Mouse (Mus musculus) stomach, embryonic 16.5 days (tissue): ENCODE data around the gene Igf1r. TPM values are rescaled to one million over a fixed set of nuclear protein-coding genes. Genes with fewer than 3 reads are reported as not detected.
A peak's percentile ranks its signal among the peaks of the same experiment; 100 is the strongest.

ENCODE experiments used
- ATAC-seq: fragments of 200-750 bp; cut with Nextera tagmentation; 2 replicates; pipeline ENCODE4 v1.8.0; 2017; ENCODE audit warnings: moderate number of reproducible peaks, moderate TSS enrichment; ENCODE audit not compliant: insufficient read depth, low FRiP score
- H3K27ac ChIP-seq: fragments of 300-500 bp; sonication (generic); 2 replicates; pipeline ENCODE4 v1.5.1; 2014; ENCODE audit warnings: low read length
- H3K27me3 ChIP-seq: fragments of 300-500 bp; sonication (generic); 2 replicates; pipeline ENCODE4 v1.6.1; 2014; ENCODE audit warnings: low read length, control low read depth, mixed read lengths; ENCODE audit not compliant: control insufficient read depth, insufficient read depth
- H3K36me3 ChIP-seq: fragments of 300-500 bp; sonication (generic); 2 replicates; pipeline ENCODE4 v1.6.1; 2014; ENCODE audit warnings: low read length; ENCODE audit not compliant: control insufficient read depth, insufficient read depth
- H3K4me1 ChIP-seq: fragments of 300-500 bp; sonication (generic); 2 replicates; pipeline ENCODE4 v1.6.1; 2014; ENCODE audit warnings: low read length, control low read depth, mixed read lengths; ENCODE audit not compliant: control insufficient read depth, insufficient read depth
- H3K4me2 ChIP-seq: fragments of 300-500 bp; sonication (generic); 2 replicates; pipeline ENCODE4 v1.6.1; 2014; ENCODE audit warnings: low read depth, low read length, mixed read lengths
- H3K4me3 ChIP-seq: fragments of 300-500 bp; sonication (generic); replicated peaks from 2 replicates; pipeline ENCODE4 v1.5.1; 2014; ENCODE audit warnings: mild to moderate bottlenecking, low read length
- H3K9ac ChIP-seq: fragments of 300-500 bp; sonication (generic); 2 replicates; pipeline ENCODE4 v1.6.1; 2014; ENCODE audit warnings: low read length
- H3K9me3 ChIP-seq: fragments of 300-500 bp; sonication (generic); replicated peaks from 2 replicates; pipeline ENCODE4 v1.6.1; 2016; ENCODE audit warnings: low read length, control low read depth; ENCODE audit not compliant: control insufficient read depth
- WGBS: fragments of 180-500 bp; shearing (Covaris S2); extraction: QIAGEN DNeasy Blood & Tissue Kit; methylation state at CpG from one replicate; pipeline ENCODE4 v1.1.7; 2014; 5-methylcytosine and 5-hydroxymethylcytosine counted together
- polyA plus RNA-seq: library from polyadenylated mRNA; unstranded; fragments of >200 nt; fragmentation: Nextera tagmentation; extraction: Ambion mirVana; gene quantifications from 2 replicates; pipeline ENCODE4 v1.2.1, GENCODE M21; 2015

The Igf1r gene
- polyA plus RNA-seq, 1 experiment from 2014 or later = 15.0 TPM

DNA sequence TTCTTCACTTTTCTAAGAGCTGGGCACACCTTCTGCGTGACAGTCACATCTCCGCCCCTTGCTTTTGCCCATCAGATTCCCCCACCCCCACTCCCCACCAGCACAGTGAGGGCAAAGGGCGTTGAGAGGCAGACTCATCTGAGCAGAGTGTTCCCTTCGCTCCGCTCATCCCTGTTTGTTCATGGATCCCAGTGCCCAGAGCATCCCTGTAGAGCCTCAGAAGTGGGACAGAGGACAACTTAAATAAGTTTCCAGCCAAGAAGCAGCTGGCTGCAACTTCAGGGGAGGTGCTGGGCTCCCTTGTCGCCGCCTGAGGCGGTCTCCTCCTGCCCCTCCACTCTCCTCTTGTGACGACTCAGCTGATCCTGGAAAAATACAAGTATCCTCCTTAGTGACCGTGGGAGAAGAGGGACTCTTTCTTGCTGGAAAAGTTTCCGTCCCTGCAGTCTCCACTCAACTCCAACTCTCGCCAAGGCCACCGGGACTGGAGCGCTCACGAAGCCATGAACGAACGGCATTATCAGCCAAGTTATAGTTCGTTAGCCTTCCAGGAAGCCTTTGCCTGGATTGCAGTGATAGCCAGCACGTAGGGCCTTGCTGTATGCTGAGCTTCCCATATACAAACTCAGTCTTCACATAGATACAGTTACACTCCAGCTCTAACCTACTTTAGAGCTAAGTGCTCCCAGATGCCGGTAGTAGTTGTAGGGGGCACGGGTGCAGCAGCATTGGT, 162.5 kb downstream of the Igf1r start:
- 73% methylated on average over 21 of the region's 21 CpGs for WGBS
- H3K4me3 ChIP-seq = no peak overlapping the region
- no peaks in the 10 kb centered on the region for H3K36me3 ChIP-seq
- H3K27ac ChIP-seq = no peak overlapping the region
- H3K4me1 ChIP-seq = peaks cover 7% of the 10 kb centered on the region
- H3K9ac ChIP-seq = no peak overlapping the region
- ATAC-seq = no peak
- no peaks in the 10 kb centered on the region for H3K9me3 ChIP-seq
- H3K4me2 ChIP-seq = no peak overlapping the region
- H3K27me3 ChIP-seq = no peaks in the 10 kb centered on the region

DNA sequence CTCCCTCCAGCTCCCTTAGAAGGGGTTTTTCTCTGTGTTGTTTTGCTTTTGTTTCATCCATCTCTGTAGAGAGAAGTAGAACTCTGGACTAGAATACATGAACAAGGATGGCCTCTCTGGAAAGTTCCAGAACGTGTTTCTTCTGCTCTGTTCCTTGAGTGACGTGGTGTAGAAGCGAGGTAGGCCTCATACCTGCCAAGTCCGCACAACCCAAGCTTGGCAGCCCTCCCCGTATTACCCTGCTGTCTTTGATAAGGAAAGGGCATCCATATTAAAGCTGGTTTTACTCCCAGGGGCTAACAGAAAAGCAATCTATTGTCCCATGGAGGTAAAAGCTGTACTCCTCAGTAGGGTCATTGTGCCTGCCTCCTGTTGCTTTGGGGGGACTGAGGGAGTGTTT, 164.9 kb downstream of the Igf1r start:
- H3K9ac ChIP-seq = no peak overlapping the region
- H3K4me3 ChIP-seq = no peak overlapping the region
- WGBS = 79% methylated on average over 5 of the region's 5 CpGs
- ATAC-seq = no peak
- no peaks in the 10 kb centered on the region for H3K36me3 ChIP-seq
- H3K4me2 ChIP-seq = no peak overlapping the region
- H3K27me3 ChIP-seq = no peaks in the 10 kb centered on the region
- peaks cover 7% of the 10 kb centered on the region for H3K4me1 ChIP-seq
- no peak overlapping the region for H3K27ac ChIP-seq
- H3K9me3 ChIP-seq = no peaks in the 10 kb centered on the region

DNA sequence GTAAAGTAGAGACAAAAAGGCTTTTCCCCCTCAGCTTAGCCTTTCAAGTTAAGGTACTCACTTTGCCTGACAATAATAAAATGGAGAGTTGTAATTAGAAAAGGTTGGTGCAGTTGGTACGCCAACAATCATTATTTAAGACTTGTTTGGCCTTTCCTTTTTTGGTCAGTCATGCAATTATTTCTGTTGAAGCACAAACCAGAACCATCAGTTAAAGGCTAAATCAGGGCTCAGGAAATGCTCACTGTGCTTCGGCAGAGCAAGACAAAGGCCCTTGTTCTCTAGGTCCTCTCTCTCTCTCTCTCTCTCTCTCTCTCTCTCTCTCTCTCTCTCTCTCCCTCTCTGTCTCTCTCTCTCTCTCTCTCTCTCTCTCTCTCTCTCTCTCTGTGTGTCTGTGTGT, 165.4 kb downstream of the Igf1r start:
- Histone ChIP-seq H3K9me3 (no peaks in the 10 kb centered on the region), H3K4me2 (no peak overlapping the region), H3K36me3 (no peaks in the 10 kb centered on the region), H3K4me1 (peaks cover 7% of the 10 kb centered on the region), H3K4me3 (no peak overlapping the region), H3K27ac (no peak overlapping the region), H3K27me3 (no peaks in the 10 kb centered on the region), H3K9ac (no peak overlapping the region)
- ATAC-seq = no peak
- 64% methylated on average over 2 of the region's 2 CpGs for WGBS

DNA sequence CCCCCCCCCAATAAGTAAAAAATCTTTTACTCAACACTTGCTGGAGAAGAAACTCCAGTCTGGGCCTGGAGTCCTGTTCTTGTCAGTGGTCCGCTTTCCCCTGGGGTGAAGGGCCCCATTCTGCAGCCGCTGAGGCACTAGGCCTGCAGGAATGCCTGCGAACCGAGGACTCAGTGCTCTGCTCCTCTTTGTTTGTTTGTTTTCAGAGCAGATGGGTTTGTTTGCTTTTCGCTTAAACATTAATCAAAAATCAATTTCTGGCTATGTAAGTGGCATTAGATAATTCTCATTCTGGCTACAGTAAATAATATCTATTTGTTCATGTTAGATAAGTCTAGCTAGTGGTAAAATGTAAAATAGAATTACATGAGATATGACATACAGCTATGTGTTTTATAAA, 167.0 kb downstream of the Igf1r start:
- Histone ChIP-seq H3K4me2 (no peak overlapping the region), H3K27me3 (no peaks in the 10 kb centered on the region), H3K9ac (no peak overlapping the region), H3K4me1 (peaks cover 7% of the 10 kb centered on the region), H3K4me3 (no peak overlapping the region), H3K9me3 (no peaks in the 10 kb centered on the region), H3K27ac (no peak overlapping the region), H3K36me3 (no peaks in the 10 kb centered on the region)
- 42% methylated on average over 5 of the region's 5 CpGs for WGBS
- no peak for ATAC-seq

DNA sequence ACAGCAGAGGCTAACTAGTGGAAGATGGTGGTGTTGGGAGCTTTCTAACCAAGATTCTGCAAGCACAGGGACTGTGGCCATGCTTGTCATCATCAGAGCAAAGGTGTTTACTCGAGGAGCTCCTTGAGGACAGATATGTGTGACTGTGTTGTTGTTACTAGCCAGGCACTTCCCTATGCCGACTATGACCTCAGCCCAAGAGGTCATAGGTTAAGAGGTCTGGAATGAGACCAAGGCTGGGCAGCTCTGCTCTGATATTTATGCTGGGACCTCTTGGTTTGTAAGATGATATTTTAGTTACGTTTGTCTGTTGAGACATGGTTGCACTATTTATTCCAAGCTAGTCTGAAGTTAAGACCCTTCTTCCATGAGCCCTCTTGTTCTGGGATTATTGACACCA, 169.8 kb downstream of the Igf1r start:
- no peak for ATAC-seq
- no peak overlapping the region for H3K9ac ChIP-seq
- no peaks in the 10 kb centered on the region for H3K27me3 ChIP-seq
- no peak overlapping the region for H3K4me2 ChIP-seq
- H3K36me3 ChIP-seq = no peaks in the 10 kb centered on the region
- peaks cover 7% of the 10 kb centered on the region for H3K4me1 ChIP-seq
- H3K4me3 ChIP-seq = no peak overlapping the region
- H3K9me3 ChIP-seq = no peaks in the 10 kb centered on the region
- WGBS = 40% methylated on average over 3 of the region's 3 CpGs
- H3K27ac ChIP-seq = no peak overlapping the region

DNA sequence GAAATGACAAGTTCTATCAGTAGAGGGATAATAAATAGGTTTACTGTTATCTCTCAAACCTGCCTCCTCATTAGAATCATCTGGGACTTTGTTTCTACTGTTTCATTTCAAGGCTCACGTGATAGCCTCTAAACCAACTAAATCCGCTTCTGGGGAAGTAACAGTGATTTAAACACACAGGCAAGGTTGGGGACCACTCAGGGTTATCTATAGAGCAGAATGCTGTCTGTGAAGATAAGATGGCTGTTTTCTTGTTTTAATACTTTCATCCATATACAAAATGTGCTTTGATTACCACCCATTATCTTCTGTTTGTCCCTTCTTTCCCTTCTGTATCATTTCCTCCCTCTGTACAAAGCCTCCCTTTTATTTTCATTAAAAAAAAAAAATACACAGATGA, 172.7 kb downstream of the Igf1r start:
- ATAC-seq = no peak
- peaks cover 13% of the 10 kb centered on the region for H3K4me1 ChIP-seq
- no peaks in the 10 kb centered on the region for H3K36me3 ChIP-seq
- H3K9me3 ChIP-seq = no peaks in the 10 kb centered on the region
- no peak overlapping the region for H3K4me3 ChIP-seq
- no peak overlapping the region for H3K9ac ChIP-seq
- no peak overlapping the region for H3K4me2 ChIP-seq
- no peaks in the 10 kb centered on the region for H3K27me3 ChIP-seq
- 79% methylated on average over 2 of the region's 2 CpGs for WGBS
- H3K27ac ChIP-seq = no peak overlapping the region

DNA sequence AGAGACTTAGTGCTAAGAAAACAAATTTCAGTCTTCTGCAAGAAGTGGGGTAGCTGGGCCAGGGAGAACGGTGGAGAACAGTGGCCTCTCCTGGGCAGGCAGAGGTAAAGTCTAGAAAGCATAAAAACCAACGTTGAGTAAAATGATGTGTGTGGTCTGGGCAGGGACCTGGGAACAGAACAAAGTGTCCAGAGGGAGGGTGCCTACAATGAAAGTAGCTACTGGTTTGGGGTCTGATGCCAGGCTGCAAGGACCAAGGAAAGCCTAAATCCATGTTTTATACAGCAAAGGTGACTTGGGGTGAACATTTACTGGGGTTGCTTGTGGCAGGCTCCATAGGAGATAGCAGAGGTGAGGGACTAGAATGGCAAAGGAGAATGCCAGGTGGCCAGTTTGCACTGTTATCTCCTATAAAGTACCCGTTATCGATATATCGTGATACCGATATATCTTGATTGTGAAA, 175.2 kb downstream of the Igf1r start:
- peaks cover 19% of the 10 kb centered on the region for H3K4me1 ChIP-seq
- WGBS = 29% methylated on average over 6 of the region's 6 CpGs
- H3K4me3 ChIP-seq = no peak overlapping the region
- no peak for ATAC-seq
- no peaks in the 10 kb centered on the region for H3K9me3 ChIP-seq
- no peaks in the 10 kb centered on the region for H3K27me3 ChIP-seq
- H3K4me2 ChIP-seq = peak overlapping the region; percentile 73
- no peaks in the 10 kb centered on the region for H3K36me3 ChIP-seq
- no peak overlapping the region for H3K9ac ChIP-seq
- no peak overlapping the region; the same call in 1 of the 2 replicates for H3K27ac ChIP-seq

DNA sequence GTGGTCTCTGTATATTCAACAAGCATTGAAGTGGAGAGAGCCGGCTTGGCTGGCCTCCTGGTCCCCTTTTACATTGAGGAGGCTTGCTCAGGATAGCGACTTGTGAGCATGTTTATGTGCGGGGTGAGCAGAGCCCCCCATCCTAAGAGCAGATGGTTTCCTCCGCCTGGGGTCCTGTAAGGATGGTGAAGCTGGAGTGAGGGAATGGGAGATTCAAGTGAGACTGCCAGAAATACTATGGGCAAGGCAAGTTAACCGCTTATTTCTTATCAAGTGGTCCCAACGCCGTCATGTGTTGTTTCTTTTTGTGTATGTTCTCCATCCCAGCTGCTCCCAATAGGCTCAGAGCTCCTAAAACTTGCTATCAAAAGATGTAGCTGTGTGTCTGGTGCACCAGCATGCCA, 175.6 kb downstream of the Igf1r start:
- Histone ChIP-seq H3K36me3 (no peaks in the 10 kb centered on the region), H3K27me3 (no peaks in the 10 kb centered on the region), H3K4me1 (peaks cover 19% of the 10 kb centered on the region), H3K9me3 (no peaks in the 10 kb centered on the region), H3K9ac (peak overlapping the region; percentile 70), H3K4me3 (peak overlapping the region; percentile 68), H3K27ac (peak overlapping the region; percentile 72), H3K4me2 (peak overlapping the region; percentile 73)
- no peak for ATAC-seq
- 12% methylated on average over 7 of the region's 7 CpGs for WGBS

DNA sequence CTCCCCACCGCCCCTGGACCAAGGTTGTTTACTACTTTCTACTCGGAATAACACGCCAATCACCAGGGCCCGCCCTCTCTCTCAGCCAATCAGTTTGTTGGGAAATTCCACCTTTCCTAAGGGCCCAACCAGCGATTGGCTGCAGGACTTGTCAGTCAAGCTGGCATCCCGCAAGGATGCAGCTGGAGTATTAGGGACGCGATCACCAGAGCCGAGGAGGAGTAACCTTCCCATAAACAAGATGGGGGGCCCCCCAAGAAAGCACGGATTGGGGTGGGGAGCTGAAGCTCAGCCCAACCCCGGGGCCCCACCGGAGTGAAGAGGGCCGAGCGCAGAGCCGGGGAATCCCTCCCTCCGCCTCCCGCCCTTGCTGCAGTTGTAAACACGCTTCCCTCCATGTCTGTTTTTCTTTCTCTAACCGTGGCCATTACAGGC, 176.5 kb downstream of the Igf1r start:
- ATAC-seq = peak; percentile 91
- H3K9ac ChIP-seq = peak overlapping the region; percentile 70

More for the DNA sequence above, 176.5 kb downstream of the Igf1r start:
- Histone ChIP-seq H3K27me3 (no peaks in the 10 kb centered on the region), H3K27ac (peak overlapping the region; percentile 72), H3K9me3 (no peaks in the 10 kb centered on the region), H3K4me2 (peak overlapping the region; percentile 73), H3K4me1 (peaks cover 19% of the 10 kb centered on the region), H3K4me3 (peak overlapping the region; percentile 68), H3K36me3 (no peaks in the 10 kb centered on the region)
- under 1% methylated on average over 19 of the region's 19 CpGs for WGBS
